Mouse (Mus musculus) embryonic facial prominence, embryonic 14.5 days (tissue): ENCODE results near the gene Grasp. TPM values are rescaled to one million over a fixed set of nuclear protein-coding genes. Genes with fewer than 3 reads are reported as not detected.
A peak's percentile ranks its signal among the peaks of the same experiment; 100 is the strongest.

ENCODE experiments used
- ATAC-seq: fragments of 200-750 bp; cut with Nextera tagmentation; 2 replicates; pipeline ENCODE4 v1.8.0; 2017; ENCODE audit warnings: low read depth, moderate number of reproducible peaks, moderate TSS enrichment
- DNase-seq: peaks from one replicate; pipeline ENCODE4 v3.0.0-alpha.2; 2015; ENCODE audit warnings: low spot score
- H3K27ac ChIP-seq: fragments of 300-500 bp; sonication (generic); replicated peaks from 2 replicates; pipeline ENCODE4 v1.5.1; 2014; ENCODE audit warnings: low read depth, mild to moderate bottlenecking, low read length, moderate library complexity
- H3K27me3 ChIP-seq: fragments of 300-500 bp; sonication (generic); replicated peaks from 2 replicates; pipeline ENCODE4 v1.6.1; 2014; ENCODE audit warnings: low read length; ENCODE audit not compliant: control insufficient read depth, insufficient read depth
- H3K36me3 ChIP-seq: fragments of 300-500 bp; sonication (generic); 2 replicates; pipeline ENCODE4 v1.6.1; 2014; ENCODE audit warnings: low read length, mixed read lengths; ENCODE audit not compliant: control insufficient read depth, insufficient read depth
- H3K4me1 ChIP-seq: fragments of 300-500 bp; sonication (generic); 2 replicates; pipeline ENCODE4 v1.6.1; 2014; ENCODE audit warnings: antibody characterized with exemption, low read length; ENCODE audit not compliant: control insufficient read depth, insufficient read depth
- H3K4me2 ChIP-seq: fragments of 300-500 bp; sonication (generic); 2 replicates; pipeline ENCODE4 v1.6.1; 2014; ENCODE audit warnings: low read depth, mild to moderate bottlenecking, low read length, moderate library complexity, mixed read lengths
- H3K4me3 ChIP-seq: fragments of 300-500 bp; sonication (generic); 2 replicates; pipeline ENCODE4 v1.5.1; 2014; ENCODE audit warnings: low read depth, mild to moderate bottlenecking, low read length
- H3K9ac ChIP-seq: fragments of 300-500 bp; sonication (generic); 2 replicates; pipeline ENCODE4 v1.6.1; 2014; ENCODE audit warnings: low read depth, mild to moderate bottlenecking, low read length, moderate library complexity, mixed read lengths
- H3K9me3 ChIP-seq: fragments of 300-500 bp; sonication (generic); 2 replicates; pipeline ENCODE4 v1.6.1; 2016; ENCODE audit warnings: low read length; ENCODE audit not compliant: control insufficient read depth
- WGBS: fragments of 180-500 bp; shearing (Covaris S2); extraction: QIAGEN DNeasy Blood & Tissue Kit; methylation state at CpG from one replicate; pipeline ENCODE4 v1.1.7; 2014; 5-methylcytosine and 5-hydroxymethylcytosine counted together
- microRNA-seq: library from miRNA; unstranded; fragments of <30 nt; microRNA quantifications from one replicate; pipeline ENCODE4, GENCODE M21; 2016; ENCODE audit warnings: borderline number of aligned reads
- polyA plus RNA-seq: library from polyadenylated mRNA; unstranded; fragments of >200 nt; fragmentation: Nextera tagmentation; extraction: Ambion mirVana; gene quantifications from 2 replicates; pipeline ENCODE4 v1.2.1, GENCODE M21; 2014

Grasp gene
- polyA plus RNA-seq, 1 experiment from 2014 or later, result 7.9 TPM

- 69% methylated on average over 6 of the region's 6 CpGs for WGBS
- Histone ChIP-seq H3K27me3 (no peaks in the 10 kb centered on the region), H3K4me3 (no peak overlapping the region), H3K4me2 (no peak overlapping the region), H3K9ac (no peak overlapping the region), H3K36me3 (peaks cover 45% of the 10 kb centered on the region), H3K4me1 (peaks cover 3% of the 10 kb centered on the region; the same call in 1 of the 2 replicates), H3K9me3 (no peaks in the 10 kb centered on the region), H3K27ac (no peak overlapping the region)
- DNase-seq (no peak), ATAC-seq (no peak)
These were observed 50.4 kb downstream of the Grasp start for GRCm38 (mm10) chr15:101274380-101274779.

- Histone ChIP-seq H3K4me1 (peaks cover 3% of the 10 kb centered on the region; the same call in 1 of the 2 replicates), H3K4me3 (no peak overlapping the region), H3K9me3 (no peaks in the 10 kb centered on the region), H3K4me2 (no peak overlapping the region), H3K27me3 (no peaks in the 10 kb centered on the region), H3K9ac (no peak overlapping the region), H3K27ac (no peak overlapping the region; the same call in 1 of the 2 replicates), H3K36me3 (peaks cover 21% of the 10 kb centered on the region)
- peak; percentile 57 for DNase-seq
- 25% methylated on average over 11 of the region's 11 CpGs for WGBS
- peak; percentile 34; the same call in 1 of the 2 replicates for ATAC-seq
These were observed 53.4 kb downstream of the Grasp start for GRCm38 (mm10) chr15:101277351-101277899.

- Histone ChIP-seq H3K9ac (peak overlapping the region; percentile 32; the same call in 1 of the 2 replicates), H3K4me2 (no peak overlapping the region), H3K27ac (peak overlapping the region; percentile 25; the same call in 1 of the 2 replicates), H3K4me1 (peaks cover 3% of the 10 kb centered on the region; the same call in 1 of the 2 replicates), H3K9me3 (no peaks in the 10 kb centered on the region), H3K27me3 (no peaks in the 10 kb centered on the region), H3K4me3 (no peak overlapping the region), H3K36me3 (peaks cover 10% of the 10 kb centered on the region)
- no peak for ATAC-seq
- DNase-seq, result no peak
- WGBS, result 26% methylated on average over 5 of the region's 5 CpGs
These were observed 54.6 kb downstream of the Grasp start for GRCm38 (mm10) chr15:101278589-101278988.

- no peak overlapping the region for H3K9ac ChIP-seq
- peaks cover under 1% of the 10 kb centered on the region; the same call in 1 of the 2 replicates for H3K36me3 ChIP-seq
- no peak overlapping the region for H3K4me2 ChIP-seq
- H3K27ac ChIP-seq, result no peak overlapping the region
- H3K27me3 ChIP-seq, result no peaks in the 10 kb centered on the region
- H3K9me3 ChIP-seq, result no peaks in the 10 kb centered on the region
- WGBS, result 56% methylated on average over 8 of the region's 12 CpGs
- H3K4me3 ChIP-seq, result no peak overlapping the region
- ATAC-seq (no peak), DNase-seq (no peak)
- peaks cover 3% of the 10 kb centered on the region; the same call in 1 of the 2 replicates for H3K4me1 ChIP-seq
These were observed 55.5 kb downstream of the Grasp start for GRCm38 (mm10) chr15:101279430-101279999.

Small RNA genes lying within 50 kb of the gene (microRNA-seq; reads per million reads assigned to microRNA genes)
- gene Mir6962, result not detected

Other genes with a start within 250 kb of the Grasp start
- gene Gm47841, start 176.8 kb upstream of the Grasp start, polyA plus RNA-seq, result not detected in 2 replicates
- 0.26 and 0.30 TPM in 2 replicates for gene Fignl2, start 145.6 kb upstream of the Grasp start, polyA plus RNA-seq
- gene Ankrd33, start 108.4 kb upstream of the Grasp start, polyA plus RNA-seq, result not detected in 2 replicates
- gene Acvrl1, start 95.7 kb upstream of the Grasp start, polyA plus RNA-seq, result 11.5 and 13.5 TPM in 2 replicates
- gene Acvr1b, start 50.1 kb upstream of the Grasp start, polyA plus RNA-seq, result 10.2 and 10.7 TPM in 2 replicates
- gene Nr4a1, start 30.1 kb downstream of the Grasp start, polyA plus RNA-seq, result 11.5 and 12.4 TPM in 2 replicates
- gene Atg101, start 60.1 kb downstream of the Grasp start, polyA plus RNA-seq, result 49.9 and 62.0 TPM in 2 replicates
- 0.79 and 0.84 TPM in 2 replicates for gene 6030408B16Rik, start 69.0 kb downstream of the Grasp start, polyA plus RNA-seq
- 5.5 and 9.5 TPM in 2 replicates for gene Krt80, start 146.0 kb downstream of the Grasp start, polyA plus RNA-seq
- 25.1 and 33.0 TPM in 2 replicates for gene Krt7, start 186.9 kb downstream of the Grasp start, polyA plus RNA-seq
- gene Krt87, start 214.6 kb downstream of the Grasp start, polyA plus RNA-seq, result 0.43 and 0.86 TPM in 2 replicates
- not detected in 2 replicates for gene Krt88, start 223.6 kb downstream of the Grasp start, polyA plus RNA-seq
- not detected in 2 replicates for gene Krt81, start 239.6 kb downstream of the Grasp start, polyA plus RNA-seq
- gene Krt86, start 249.3 kb downstream of the Grasp start, polyA plus RNA-seq, result 0.10 and 0.22 TPM in 2 replicates